Mouse (Mus musculus) gastrocnemius, postnatal 36 days (tissue): ENCODE measurements around the gene Apc2. TPM values are rescaled to one million over a fixed set of nuclear protein-coding genes. Genes with fewer than 3 reads are reported as not detected.
"Not testable (repeated sequence)": the region's sequence is repeated elsewhere in the genome, so short reads cannot be mapped to it uniquely, and the experiment has no call there.

Experiments
- DNase-seq, 2 experiments: peaks; one replicate each; pipeline ENCODE4 v3.0.0; 2022
- intact Hi-C: fragments of 180-260 bp; cut with DNase I; formaldehyde crosslinking; loops from one replicate; pipeline ENCODE4 v1.15.1; 2025
- total RNA-seq, 2 experiments: library from RNA; stranded (reverse); gene quantifications; 2 replicates each; pipeline ENCODE4 v1.2.3; 2021

Gene Apc2
- total RNA-seq, 2 experiments from 2014 or later: 0.54 to 0.57 TPM

- peak; percentile 85 to 89 for DNase-seq
- intact Hi-C loops: no loop called here
These were observed 44.4 kb downstream of the Apc2 start for GRCm38 (mm10) chr10:80339941-80340750.

GRCm38 (mm10) chr10:80341026-80341425 is 45.2 kb downstream of the Apc2 start:
- no peak for DNase-seq
- intact Hi-C loops: no loop called here

DNA sequence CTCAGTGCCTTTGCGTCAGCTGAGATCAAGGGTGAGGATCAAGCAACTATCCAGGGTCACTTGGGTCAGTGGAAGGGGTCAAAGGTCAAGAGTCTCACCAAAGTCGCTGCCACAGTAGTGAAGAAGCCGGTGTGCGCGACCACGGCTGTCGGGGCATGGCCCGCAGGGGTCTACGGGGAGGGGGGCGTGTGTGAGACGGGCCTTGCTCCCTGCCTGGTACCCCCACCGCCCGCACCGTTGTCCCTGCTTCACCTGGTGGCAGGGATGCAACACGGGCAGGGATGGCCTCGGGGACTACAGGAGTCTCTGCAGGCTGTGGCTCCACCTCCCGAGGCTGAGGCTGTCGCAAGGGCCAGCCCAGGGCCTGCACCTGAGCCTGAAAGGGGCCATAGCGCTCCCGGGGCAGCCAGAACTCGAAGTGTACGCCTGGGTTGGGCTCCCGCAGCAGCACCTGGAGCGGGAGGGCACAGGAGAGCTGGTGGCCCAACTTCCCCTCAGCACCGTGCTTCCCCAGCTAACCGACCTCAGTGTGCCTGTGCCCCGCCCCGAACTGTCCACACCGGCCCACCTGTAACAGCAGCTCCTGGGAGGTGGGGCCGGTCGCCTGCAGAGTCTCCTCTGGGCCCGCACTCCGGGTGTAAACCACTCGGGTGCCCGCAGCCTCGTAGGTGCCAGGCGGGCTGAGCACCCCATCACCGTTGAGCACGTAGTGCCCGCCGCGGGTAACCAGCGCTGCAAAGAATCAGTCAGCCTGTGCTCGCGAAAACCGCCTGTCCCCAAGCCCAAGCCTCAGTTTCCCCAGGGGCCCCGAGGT is 45.9 kb downstream of the Apc2 start:
- DNase-seq: no peak
- intact Hi-C loops: no loop called here

DNA sequence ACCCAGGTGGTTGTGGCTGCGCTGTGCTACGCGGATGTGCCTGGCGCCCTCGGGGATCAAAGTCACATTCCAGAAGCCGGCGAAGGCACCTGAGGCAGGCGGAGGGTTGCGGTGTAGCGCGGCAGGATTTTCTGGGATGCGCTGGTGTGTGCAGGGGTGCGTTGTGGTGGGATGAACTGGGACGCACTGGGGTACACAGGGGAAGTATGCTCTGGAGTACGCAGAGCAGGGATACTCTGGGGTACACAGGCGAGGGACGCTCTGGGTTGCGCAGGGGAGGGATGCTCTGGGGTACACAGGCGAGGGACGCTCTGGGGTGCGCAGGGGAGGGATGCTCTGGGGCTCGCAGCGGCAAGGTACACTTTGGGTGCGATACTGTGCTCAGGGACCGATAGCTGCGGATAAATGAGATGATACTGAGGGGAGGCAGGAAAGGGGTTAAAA is 46.5 kb downstream of the Apc2 start:
- DNase-seq: no peak
- intact Hi-C loops: no loop called here

DNA sequence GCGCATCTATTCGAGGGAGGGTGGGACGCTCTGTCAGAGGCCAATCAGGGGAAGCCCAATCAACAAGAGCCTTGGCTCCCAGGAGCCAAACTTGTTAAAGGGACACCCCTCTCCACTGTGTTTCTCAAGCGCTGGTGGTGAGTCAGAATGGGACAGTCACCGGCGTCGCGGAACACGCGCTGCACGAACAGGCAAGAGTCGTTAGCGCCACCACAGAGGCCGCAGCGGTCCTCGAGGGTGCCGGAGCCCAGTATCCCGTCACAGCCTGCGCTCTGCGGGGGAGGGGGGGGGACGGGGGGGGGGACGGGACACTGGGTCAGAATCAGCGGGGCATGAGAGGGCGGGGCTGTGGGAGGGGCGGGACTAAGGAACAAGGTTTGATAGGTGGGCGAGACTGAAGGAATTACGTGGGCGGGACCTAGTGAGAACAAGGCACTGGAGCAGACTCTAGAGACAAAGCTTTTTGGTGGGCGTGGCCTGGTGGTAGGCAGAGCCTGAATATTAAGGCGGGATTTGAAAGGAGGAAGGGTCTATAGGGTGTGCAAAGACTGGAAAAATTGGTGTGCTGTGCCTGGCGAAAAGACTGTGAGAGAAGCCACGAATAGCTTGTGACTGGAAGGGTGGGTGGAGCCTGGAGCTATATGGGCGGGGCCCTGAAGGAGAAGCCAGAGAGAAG is 47.1 kb downstream of the Apc2 start:
- intact Hi-C loops: no loop called here
- DNase-seq: no peak

- intact Hi-C loops: no loop called here
- no peak for DNase-seq
These were observed 47.7 kb downstream of the Apc2 start for GRCm38 (mm10) chr10:80343425-80343895.

- intact Hi-C loops: no loop called here
- no peak for DNase-seq
These were observed 48.4 kb downstream of the Apc2 start for GRCm38 (mm10) chr10:80344131-80344661.

GRCm38 (mm10) chr10:80345122-80345521 is 49.3 kb downstream of the Apc2 start:
- intact Hi-C loops: no loop called here

DNA sequence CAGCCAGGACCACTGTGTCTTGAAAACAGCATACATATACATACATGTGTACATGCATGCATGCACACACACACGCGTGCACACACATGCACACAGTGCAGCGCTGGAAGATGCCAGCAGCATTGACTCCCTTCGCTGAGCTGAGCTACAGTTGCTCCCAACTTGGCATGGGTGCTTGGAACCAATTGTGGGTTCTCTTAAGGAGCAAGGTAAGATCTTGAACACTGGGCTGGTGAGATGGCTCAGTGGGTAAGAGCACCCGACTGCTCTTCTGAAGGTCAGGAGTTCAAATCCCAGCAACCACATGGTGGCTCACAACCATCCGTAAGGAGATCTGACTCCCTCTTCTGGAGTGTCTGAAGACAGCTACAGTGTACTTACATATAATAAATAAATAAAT is 50.2 kb downstream of the Apc2 start:
- DNase-seq, intact Hi-C loops: not testable (repeated sequence)

More at GRCm38 (mm10) chr10:80345122-80345521, 49.3 kb downstream of the Apc2 start:
- no peak for DNase-seq

- intact Hi-C loops: no loop called here
- DNase-seq: peak in 1 of 2 experiments; percentile 30
These were observed 51.8 kb downstream of the Apc2 start for GRCm38 (mm10) chr10:80347514-80347967.

DNA sequence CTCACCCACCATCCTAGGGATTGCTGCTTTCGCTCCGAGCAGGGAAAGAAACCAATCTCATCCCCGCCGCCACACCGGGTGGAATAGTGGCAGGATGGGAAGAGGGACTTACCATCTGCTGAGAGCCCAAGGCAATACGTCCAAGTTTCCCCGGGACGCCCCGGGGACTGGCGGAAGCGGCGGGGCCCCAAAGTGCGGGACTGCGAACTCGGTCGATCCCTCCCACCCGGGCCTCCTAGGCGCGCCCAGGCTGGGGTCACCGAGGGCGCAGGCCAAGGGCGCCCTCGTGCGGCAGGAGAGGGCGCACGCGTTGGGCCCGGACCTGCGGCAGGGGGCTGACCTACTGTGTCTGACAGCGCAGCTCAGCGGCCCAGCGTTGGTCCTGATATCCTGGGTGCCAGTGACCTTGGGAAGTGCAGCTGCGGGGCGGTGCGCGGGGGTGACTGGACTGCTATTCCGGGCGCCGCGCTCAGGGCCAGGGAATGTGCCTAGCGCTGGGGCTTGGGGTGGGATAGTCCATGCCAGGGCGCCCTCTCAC is 52.5 kb downstream of the Apc2 start, which contains the start of gene Adamtsl5:
TSS of gene Adamtsl5 (minus strand) at position 169 of the 538 bp plus-strand sequence.
- intact Hi-C loops: no loop called here
- DNase-seq: peak; percentile 73

- peak in 1 of 2 experiments; percentile 49 for DNase-seq
- intact Hi-C loops: loop anchor here (1.0 kb wide), 1 partner anchor 54 kb away; the partner anchor contains the start of gene Apc2
These were observed 53.2 kb downstream of the Apc2 start for GRCm38 (mm10) chr10:80348981-80349380.

DNA sequence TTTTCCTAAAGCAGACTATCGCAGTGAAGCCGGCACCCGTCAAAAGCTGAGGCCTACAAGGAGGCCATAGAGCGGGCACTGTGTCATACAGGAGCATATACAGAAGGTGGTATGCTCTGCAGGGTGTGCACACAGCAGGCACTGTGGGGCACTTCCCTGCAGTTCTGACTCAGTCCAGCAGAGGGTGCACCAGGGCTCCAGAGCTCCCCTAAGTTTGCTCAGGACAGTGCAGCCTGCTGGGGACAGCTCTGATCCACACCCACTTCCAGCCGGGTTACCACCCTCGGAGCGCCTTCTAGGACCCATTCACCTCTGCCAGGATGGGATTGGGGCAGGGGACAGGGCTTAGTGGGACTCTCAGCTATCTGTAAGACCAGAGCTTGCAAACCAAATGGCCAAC is 54.5 kb downstream of the Apc2 start:
- DNase-seq: peak; percentile 83 to 87
- intact Hi-C loops: loop anchor here (2.0 kb wide), 1 partner anchor 25 kb away; no protein-coding TSS in a partner anchor

DNA sequence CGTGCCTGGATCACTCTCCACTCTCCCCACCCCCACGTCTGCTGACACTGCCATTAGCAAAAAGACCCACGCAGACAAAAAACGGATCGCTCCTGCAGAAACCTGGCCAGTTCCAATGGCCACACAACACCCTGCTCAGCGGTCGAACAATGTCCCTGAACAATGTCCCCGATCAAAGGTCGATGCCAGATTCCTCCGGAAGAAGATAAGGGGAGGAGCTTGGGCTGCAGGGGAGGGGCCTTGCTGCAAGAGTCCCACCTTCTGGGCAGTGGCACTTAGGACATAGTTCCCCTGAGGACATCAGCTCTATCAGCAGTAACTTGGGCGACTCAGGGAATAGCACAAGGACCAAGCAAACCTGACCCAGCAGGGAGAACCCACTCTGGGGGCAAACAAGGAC is 56.1 kb downstream of the Apc2 start:
- intact Hi-C loops: loop anchor here (2.0 kb wide), 1 partner anchor 23 kb away; no protein-coding TSS in a partner anchor
- no peak for DNase-seq

GRCm38 (mm10) chr10:80352727-80353126 is 57.0 kb downstream of the Apc2 start:
- intact Hi-C loops: no loop called here
- DNase-seq: no peak

GRCm38 (mm10) chr10:80355431-80355830 is 59.7 kb downstream of the Apc2 start:
- intact Hi-C loops: no loop called here
- no peak for DNase-seq

GRCm38 (mm10) chr10:80356001-80356682 is 60.4 kb downstream of the Apc2 start, which contains the start of gene Plk5:
TSS of gene Plk5 (plus strand) at chr10:80356459.
- intact Hi-C loops: no loop called here
- DNase-seq: no peak

- intact Hi-C loops: no loop called here
- no peak for DNase-seq
These were observed 61.0 kb downstream of the Apc2 start for GRCm38 (mm10) chr10:80356737-80357136.

DNA sequence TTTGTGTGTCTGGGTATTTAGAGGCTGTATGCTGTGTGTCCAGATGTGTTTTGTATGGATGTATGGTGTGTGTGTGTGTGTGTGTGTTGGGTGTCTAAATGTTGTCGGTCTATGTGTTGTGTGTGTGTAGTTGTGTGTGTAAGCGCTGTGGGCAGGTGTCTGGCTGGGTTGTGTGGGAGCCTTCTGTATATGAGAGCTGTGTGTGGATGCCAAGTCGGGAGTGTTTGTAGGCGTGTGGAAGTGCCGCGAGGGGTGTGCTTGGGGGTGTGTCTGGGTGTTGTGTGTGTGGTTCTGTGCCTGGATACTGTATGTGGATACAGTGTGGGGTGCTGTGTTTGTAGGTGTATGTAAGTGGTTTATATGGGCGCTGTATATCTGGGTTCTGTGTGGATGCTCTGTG is 61.6 kb downstream of the Apc2 start:
- intact Hi-C loops: no loop called here

More for the DNA sequence above, 61.6 kb downstream of the Apc2 start:
- no peak for DNase-seq
